Mouse (Mus musculus) stomach, postnatal 0 days (tissue): ENCODE measurements at regions not wholly inside any gene's neighbourhood (a gene's known extent, or its start where the extent isn't known, plus 50 kb on each side); places are given as distances from the start of the nearest gene placed in this dataset.

Source experiments
- ATAC-seq: fragments of 200-750 bp; cut with Nextera tagmentation; 2 replicates; pipeline ENCODE4 v1.8.0; 2017; ENCODE audit not compliant: low FRiP score, low TSS enrichment
- DNase-seq: peaks from one replicate; pipeline ENCODE4 v3.0.0-alpha.2; 2016; ENCODE audit warnings: low spot score
- H3K27ac ChIP-seq: fragments of 300-500 bp; sonication (generic); replicated peaks from 2 replicates; pipeline ENCODE4 v1.5.1; 2014; ENCODE audit warnings: mild to moderate bottlenecking, control low read depth
- H3K27me3 ChIP-seq: fragments of 300-500 bp; sonication (generic); 2 replicates; pipeline ENCODE4 v1.6.1; 2014; ENCODE audit warnings: low read length; ENCODE audit not compliant: control insufficient read depth, insufficient read depth
- H3K36me3 ChIP-seq: fragments of 300-500 bp; sonication (generic); 2 replicates; pipeline ENCODE4 v1.6.1; 2014; ENCODE audit warnings: low read length, mixed read lengths; ENCODE audit not compliant: control insufficient read depth, insufficient read depth
- H3K4me1 ChIP-seq: fragments of 300-500 bp; sonication (generic); replicated peaks from 2 replicates; pipeline ENCODE4 v1.6.1; 2014; ENCODE audit warnings: antibody characterized with exemption; ENCODE audit not compliant: control insufficient read depth, insufficient read depth
- H3K4me2 ChIP-seq: fragments of 300-500 bp; sonication (generic); replicated peaks from 2 replicates; pipeline ENCODE4 v1.6.1; 2014; ENCODE audit warnings: low read depth, mild to moderate bottlenecking, control low read depth, moderate library complexity
- H3K4me3 ChIP-seq: fragments of 300-500 bp; sonication (generic); 2 replicates; pipeline ENCODE4 v1.5.1; 2014; ENCODE audit warnings: low read depth, low read length, control low read depth
- H3K9ac ChIP-seq: fragments of 300-500 bp; sonication (generic); 2 replicates; pipeline ENCODE4 v1.6.1; 2014; ENCODE audit warnings: mild to moderate bottlenecking, low read length, control low read depth, mixed read lengths
- H3K9me3 ChIP-seq: fragments of 300-500 bp; sonication (generic); 2 replicates; pipeline ENCODE4 v1.6.1; 2016; ENCODE audit warnings: low read length; ENCODE audit not compliant: control insufficient read depth
- CTCF ChIP-seq: IDR thresholded peaks from 2 replicates; pipeline ENCODE4 v1.5.1; 2016; ENCODE audit warnings: antibody characterized with exemption, low read depth, mild to moderate bottlenecking, moderate library complexity
- EP300 ChIP-seq: optimal IDR thresholded peaks from 2 replicates; pipeline ENCODE3; 2016; ENCODE audit warnings: antibody characterized with exemption
- WGBS: fragments of 180-500 bp; shearing (Covaris S2); extraction: QIAGEN DNeasy Blood & Tissue Kit; methylation state at CpG from one replicate; pipeline ENCODE4 v1.1.7; 2014; 5-methylcytosine and 5-hydroxymethylcytosine counted together

GRCm38 (mm10) chr8:37291069-37291850 lies 297.9 kb downstream of the AI429214 start:
- no peak overlapping the region for H3K27ac ChIP-seq
- H3K9me3 ChIP-seq = no peaks in the 10 kb centered on the region
- DNase-seq (no peak), ATAC-seq (no peak)
- H3K9ac ChIP-seq = no peak overlapping the region
- WGBS = 69% methylated on average over 7 of the region's 7 CpGs
- H3K4me2 ChIP-seq = no peak overlapping the region
- no peak overlapping the region for H3K4me3 ChIP-seq
- H3K4me1 ChIP-seq = no peaks in the 10 kb centered on the region
- H3K27me3 ChIP-seq = no peaks in the 10 kb centered on the region
- TF ChIP-seq CTCF (no peak), EP300 (no peak)
- H3K36me3 ChIP-seq = no peaks in the 10 kb centered on the region
